Mouse (Mus musculus) heart, postnatal 0 days (tissue): ENCODE data around the gene Gipc1.

Source experiments
- CTCF ChIP-seq: IDR thresholded peaks from 2 replicates; pipeline ENCODE4 v1.5.1; 2016; ENCODE audit warnings: antibody characterized with exemption, control low read depth, low read depth
- EP300 ChIP-seq: IDR thresholded peaks from 2 replicates; pipeline ENCODE4 v1.6.1; 2016; ENCODE audit warnings: antibody characterized with exemption, low read depth

- TF ChIP-seq CTCF (no peak), EP300 (no peak)
Measured at GRCm38 (mm10) chr8:83609086-83609485, 43.4 kb upstream of the Gipc1 start.
